Mouse (Mus musculus) inflammation-experienced regulatory T-cells, adult 16 weeks (primary cell): ENCODE measurements around the gene Olfr59. TPM values are rescaled to one million over a fixed set of nuclear protein-coding genes. Genes with fewer than 3 reads are reported as not detected.

ENCODE experiments used
- polyA plus RNA-seq: library from polyadenylated mRNA; unstranded; fragments of 100-300 nt; shearing (Covaris generic); gene quantifications from one replicate; pipeline ENCODE4 v1.2.1, GENCODE M21; 2017

The Olfr59 gene
- polyA plus RNA-seq, result not detected

DNA sequence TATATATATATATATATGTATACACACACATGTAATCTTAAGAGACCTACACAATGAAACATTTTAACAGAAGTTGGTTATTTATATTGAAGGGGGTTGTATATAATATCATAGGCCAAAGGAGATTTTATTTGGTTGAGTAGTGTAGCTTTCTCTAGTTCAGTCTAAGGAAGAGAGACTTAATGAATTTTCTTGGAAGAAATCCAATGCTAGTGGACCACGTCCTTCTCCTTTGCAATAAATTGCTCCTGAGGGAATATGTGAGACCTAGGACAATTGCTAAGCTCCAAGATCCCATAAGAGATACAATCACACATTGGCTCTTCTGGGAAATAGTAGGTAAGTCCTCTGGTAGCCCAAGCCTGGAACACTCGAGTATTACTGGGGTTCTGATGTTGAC lies at the start of gene Olfr59:
Gene Olfr59, plus strand, starts transcription at position 301 of the 400 bp plus-strand sequence.

DNA sequence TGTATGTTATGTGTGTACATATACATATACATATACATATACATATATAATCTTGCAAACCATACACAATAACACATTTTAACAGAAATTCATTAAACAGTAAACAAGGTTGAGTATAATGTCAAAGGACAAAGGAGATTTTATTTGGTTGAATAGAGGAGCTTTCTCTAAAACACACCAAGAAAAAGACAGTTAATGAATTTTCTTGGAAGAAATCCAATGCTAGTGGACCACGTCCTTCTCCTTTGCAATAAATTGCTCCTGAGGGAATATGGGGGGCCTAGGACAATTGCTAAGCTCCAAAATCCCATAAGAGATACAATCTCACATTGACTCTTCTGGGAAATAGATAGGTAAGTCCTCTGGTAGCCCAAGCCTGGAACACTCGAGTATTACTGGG lies 24.0 kb upstream of the Olfr59 start, which contains the start of gene Olfr406:
Gene Olfr406, plus strand, starts transcription at position 301 of the 400 bp plus-strand sequence.

DNA sequence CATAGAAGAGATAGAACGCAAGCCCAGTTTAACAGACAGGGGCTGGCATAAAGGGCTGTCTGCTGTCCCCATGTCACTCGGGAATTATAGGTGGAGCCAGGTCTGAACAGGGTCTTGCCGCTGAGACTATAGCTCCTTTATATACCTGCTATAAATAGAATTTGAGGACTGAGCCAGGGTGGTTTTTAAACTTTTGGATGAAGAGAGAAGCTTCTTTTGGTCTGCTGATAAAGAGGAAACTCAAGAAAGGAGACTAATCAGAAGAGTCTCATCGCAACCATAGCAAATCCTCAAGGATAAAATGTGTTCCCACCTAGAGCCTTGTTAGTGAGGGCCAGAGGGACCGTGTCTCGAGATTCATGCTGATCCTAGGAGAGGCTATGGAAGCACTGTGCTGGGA lies 54.4 kb downstream of the Olfr59 start, which contains the start of gene Olfr410:
Gene Olfr410, minus strand, starts transcription at position 101 of the 400 bp plus-strand sequence.

Other genes with a start within 250 kb of the Olfr59 start
- gene Olfr139, start 227.2 kb upstream of the Olfr59 start, polyA plus RNA-seq, result not detected
- gene Olfr399, start 227.1 kb upstream of the Olfr59 start, polyA plus RNA-seq, result not detected
- not detected for gene Zfp616, start 213.8 kb upstream of the Olfr59 start, polyA plus RNA-seq
- not detected for gene Olfr401, start 170.0 kb upstream of the Olfr59 start, polyA plus RNA-seq
- gene Olfr402, start 130.2 kb upstream of the Olfr59 start, polyA plus RNA-seq, result not detected
- gene Olfr403, start 97.5 kb upstream of the Olfr59 start, polyA plus RNA-seq, result not detected
- not detected for gene Olfr43, start 72.4 kb upstream of the Olfr59 start, polyA plus RNA-seq
- not detected for gene Olfr406, start 23.9 kb upstream of the Olfr59 start, polyA plus RNA-seq
- not detected for gene Olfr410, start 54.3 kb downstream of the Olfr59 start, polyA plus RNA-seq
- not detected for gene Olfr411, start 68.9 kb downstream of the Olfr59 start, polyA plus RNA-seq
- gene Olfr412, start 78.3 kb downstream of the Olfr59 start, polyA plus RNA-seq, result not detected